Mouse (Mus musculus) MEL (cell line): ENCODE measurements around the gene Dnah3. TPM values are rescaled to one million over a fixed set of nuclear protein-coding genes. Genes with fewer than 3 reads are reported as not detected.

Experiments
- DNase-seq: peaks from one replicate; pipeline ENCODE4 v3.0.0; 2011; ENCODE audit warnings: low read depth, low spot score
- H3K27ac ChIP-seq: 2 replicates; pipeline ENCODE4 v1.5.1; 2012; ENCODE audit warnings: low read depth, mild to moderate bottlenecking, control low read depth, low read length, moderate library complexity; ENCODE audit not compliant: control insufficient read depth
- H3K27me3 ChIP-seq, 2 experiments: fragments of 150-350 bp in 1 of 2; sonication (generic) in 1 of 2; 2 replicates each; pipeline ENCODE4 v1.6.1; 2012; ENCODE audit warnings: low read length in 2 of 2, mild to moderate bottlenecking in 2 of 2, improper control_type of control experiment in 1 of 2, moderate library complexity in 1 of 2; ENCODE audit not compliant: insufficient read depth in 2 of 2, control insufficient read depth in 1 of 2
- H3K36me3 ChIP-seq, 2 experiments: 2 replicates each; pipeline ENCODE4 v1.6.1; 2012 to 2014; ENCODE audit warnings: low read length in 2 of 2, improper control_type of control experiment in 1 of 2, inconsistent platforms in 1 of 2, mild to moderate bottlenecking in 1 of 2; ENCODE audit not compliant: insufficient read depth in 2 of 2, control insufficient read depth in 1 of 2
- H3K4me1 ChIP-seq, 2 experiments: fragments of 150-350 bp in 1 of 2; sonication (generic) in 1 of 2; 2 replicates each; pipeline ENCODE4 v1.6.1; 2012; ENCODE audit warnings: low read length in 2 of 2, improper control_type of control experiment in 1 of 2, mild to moderate bottlenecking in 1 of 2; ENCODE audit not compliant: insufficient read depth in 2 of 2, control insufficient read depth in 1 of 2
- H3K4me3 ChIP-seq, 2 experiments: fragments of 150-350 bp in 1 of 2; sonication (generic) in 1 of 2; 2 replicates each; pipeline ENCODE4 v1.5.1; 2012; ENCODE audit warnings: low read depth in 2 of 2, low read length in 2 of 2, mild to moderate bottlenecking in 2 of 2, moderate library complexity in 2 of 2, control low read depth in 1 of 2, improper control_type of control experiment in 1 of 2; ENCODE audit not compliant: control insufficient read depth in 1 of 2, insufficient read depth in 1 of 2
- H3K79me2 ChIP-seq: 2 replicates; pipeline ENCODE4 v1.6.1; 2012; ENCODE audit warnings: mild to moderate bottlenecking, low read length, moderate library complexity; ENCODE audit not compliant: control insufficient read depth, poor library complexity, insufficient read depth
- H3K9ac ChIP-seq: 2 replicates; pipeline ENCODE4 v1.6.1; 2012; ENCODE audit warnings: low read depth, mild to moderate bottlenecking, control low read depth, low read length, moderate library complexity; ENCODE audit not compliant: control insufficient read depth, poor library complexity, severe bottlenecking
- H3K9me3 ChIP-seq: fragments of 150-350 bp; sonication (generic); replicated peaks from 2 replicates; pipeline ENCODE4 v1.6.1; 2012; ENCODE audit warnings: mild to moderate bottlenecking, low read length, improper control_type of control experiment, moderate library complexity; ENCODE audit not compliant: insufficient read depth
- E2F4 ChIP-seq: IDR thresholded peaks from 2 replicates; pipeline ENCODE4 v1.6.1; 2011; ENCODE audit warnings: low read depth, low read length, improper control_type of control experiment, borderline replicate concordance
- GATA1 ChIP-seq: IDR thresholded peaks from 2 replicates; pipeline ENCODE4 v1.6.1; 2011; ENCODE audit warnings: low read depth, low read length, improper control_type of control experiment
- HCFC1 ChIP-seq: IDR thresholded peaks from 2 replicates; pipeline ENCODE4 v1.6.1; 2012; ENCODE audit warnings: low read depth, mild to moderate bottlenecking, inconsistent platforms, low read length, improper control_type of control experiment, moderate library complexity
- JUND ChIP-seq: IDR thresholded peaks from 2 replicates; pipeline ENCODE4 v1.6.1; 2011; ENCODE audit warnings: low read depth, mild to moderate bottlenecking, improper control_type of control experiment, low read length
- MAFK ChIP-seq: IDR thresholded peaks from 2 replicates; pipeline ENCODE4 v1.6.1; 2011; ENCODE audit warnings: low read depth, mild to moderate bottlenecking, low read length, improper control_type of control experiment, borderline replicate concordance
- MAX ChIP-seq: IDR thresholded peaks from 2 replicates; pipeline ENCODE4 v1.6.1; 2011; ENCODE audit warnings: low read length, improper control_type of control experiment
- MEF2A ChIP-seq: IDR thresholded peaks from 2 replicates; pipeline ENCODE4 v1.6.1; 2014; ENCODE audit warnings: low read depth, mild to moderate bottlenecking, inconsistent platforms, low read length, improper control_type of control experiment; ENCODE audit not compliant: poor library complexity, insufficient replicate concordance, severe bottlenecking; ENCODE audit errors: extremely low read depth
- MYB ChIP-seq: IDR thresholded peaks from 2 replicates; pipeline ENCODE4 v1.6.1; 2011; ENCODE audit warnings: mild to moderate bottlenecking, low read depth, low read length, improper control_type of control experiment
- NRF1 ChIP-seq: IDR thresholded peaks from 2 replicates; pipeline ENCODE4 v1.6.1; 2014; ENCODE audit warnings: low read depth, mild to moderate bottlenecking, inconsistent platforms, low read length, improper control_type of control experiment, moderate library complexity; ENCODE audit not compliant: poor library complexity, insufficient read depth, severe bottlenecking
- POLR2A ChIP-seq, 2 experiments: IDR thresholded peaks; 2 replicates each; pipeline ENCODE4 v1.6.1; 2011 to 2012; ENCODE audit warnings: low read length in 2 of 2, mild to moderate bottlenecking in 2 of 2, control low read depth in 1 of 2, improper control_type of control experiment in 1 of 2, low read depth in 1 of 2, moderate library complexity in 1 of 2; ENCODE audit not compliant: control insufficient read depth in 1 of 2, insufficient read depth in 1 of 2, poor library complexity in 1 of 2
- POLR2AphosphoS2 ChIP-seq: IDR thresholded peaks from 2 replicates; pipeline ENCODE4 v1.6.1; 2011; ENCODE audit warnings: low read length, improper control_type of control experiment
- RAD21 ChIP-seq: IDR thresholded peaks from 2 replicates; pipeline ENCODE4 v1.6.1; 2011; ENCODE audit warnings: mild to moderate bottlenecking, low read depth, low read length, improper control_type of control experiment
- RCOR1 ChIP-seq: IDR thresholded peaks from 2 replicates; pipeline ENCODE4 v1.6.1; 2012; ENCODE audit warnings: low read depth, mild to moderate bottlenecking, inconsistent platforms, low read length, improper control_type of control experiment
- TAL1 ChIP-seq: IDR thresholded peaks from 2 replicates; pipeline ENCODE4 v1.6.1; 2012; ENCODE audit warnings: mild to moderate bottlenecking, inconsistent platforms, low read length, moderate library complexity, mixed read lengths
- TBP ChIP-seq: IDR thresholded peaks from 2 replicates; pipeline ENCODE4 v1.8.0; 2011; ENCODE audit warnings: low read depth, low read length, improper control_type of control experiment
- UBTF ChIP-seq: IDR thresholded peaks from 2 replicates; pipeline ENCODE4 v1.6.1; 2012; ENCODE audit warnings: low read depth, mild to moderate bottlenecking, inconsistent platforms, low read length, improper control_type of control experiment, moderate library complexity, borderline replicate concordance; ENCODE audit not compliant: insufficient read depth
- USF1 ChIP-seq: IDR thresholded peaks from 2 replicates; pipeline ENCODE4 v1.6.1; 2014; ENCODE audit warnings: low read depth, mild to moderate bottlenecking, inconsistent platforms, low read length, improper control_type of control experiment, moderate library complexity
- ZC3H11A ChIP-seq: IDR thresholded peaks from 2 replicates; pipeline ENCODE4 v1.6.1; 2012; ENCODE audit warnings: low read depth, mild to moderate bottlenecking, inconsistent platforms, low read length, improper control_type of control experiment
- ZNF384 ChIP-seq: IDR thresholded peaks from 2 replicates; pipeline ENCODE4 v1.6.1; 2012; ENCODE audit warnings: low read depth, mild to moderate bottlenecking, inconsistent platforms, low read length, improper control_type of control experiment
- polyA plus RNA-seq, 2 experiments: library from polyadenylated mRNA; stranded (reverse) in 1 of 2; unstranded in 1 of 2; fragments of >175 nt in 1 of 2; fragments of >200 nt in 1 of 2; gene quantifications; 2 replicates each; pipeline versions ENCODE4 v1.2.1 to v1.2.4; 2012; ENCODE audit warnings: low replicate concordance in 2 of 2, low read depth in 1 of 2; ENCODE audit not compliant: insufficient read length in 2 of 2, insufficient read depth in 1 of 2, missing spikeins in 1 of 2
- total RNA-seq: library from RNA; depleted of rRNA; stranded (reverse); fragments of 300-350 nt; gene quantifications from 2 replicates; pipeline ENCODE4 v1.2.3, GENCODE M21; 2012

The Dnah3 gene
- total and polyA plus RNA-seq, 3 experiments = not detected

- no peak for DNase-seq
- H3K36me3 ChIP-seq = no peaks in the 10 kb centered on the region
- TF ChIP-seq MAFK = no peak
- no peak for TF ChIP-seq JUND
- no peak for TF ChIP-seq E2F4
- TF ChIP-seq ZC3H11A = no peak
- no peak for TF ChIP-seq MEF2A
- TF ChIP-seq TAL1 = no peak
- TF ChIP-seq UBTF = no peak
- no peak for TF ChIP-seq TBP
Observed at GRCm38 (mm10) chr7:119959491-119959890, 135.6 kb downstream of the Dnah3 start.

DNA sequence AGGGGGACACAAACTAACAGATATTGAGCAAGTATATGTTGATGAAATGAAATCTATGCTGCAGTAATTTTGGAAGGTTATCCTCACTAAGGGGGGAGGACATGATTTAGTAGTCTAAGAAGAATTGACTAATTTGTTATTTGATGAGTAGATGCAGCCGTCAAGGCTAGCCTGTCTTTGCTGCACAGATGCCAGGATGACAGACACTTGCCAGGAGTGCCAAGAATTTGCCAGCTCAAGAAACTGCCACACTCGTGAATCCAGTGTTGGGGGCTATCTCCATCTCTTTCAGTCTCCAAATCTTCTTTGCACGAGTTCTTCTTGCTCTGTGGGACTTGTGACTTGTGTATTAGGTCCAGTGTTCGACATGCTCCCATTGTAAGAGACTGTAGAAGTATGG is 136.0 kb downstream of the Dnah3 start:
- DNase-seq = no peak
- TF ChIP-seq MEF2A (no peak), RCOR1 (no peak), USF1 (no peak), TAL1 (no peak), POLR2A (IDR thresholded peaks at IDR 0.05; ENCODE audit: control insufficient read depth in 1 of 2, insufficient read depth in 1 of 2, low read depth in 1 of 2, low read length in 2 of 2, poor library complexity in 1 of 2) (no peak), NRF1 (no peak), POLR2AphosphoS2 (no peak), UBTF (no peak)
- no peak overlapping the region for H3K4me3 ChIP-seq
- H3K36me3 ChIP-seq = no peaks in the 10 kb centered on the region
- no peaks in the 10 kb centered on the region for H3K79me2 ChIP-seq
- no peaks in the 10 kb centered on the region for H3K27me3 ChIP-seq
- no peaks in the 10 kb centered on the region for H3K9me3 ChIP-seq
- no peaks in the 10 kb centered on the region for H3K4me1 ChIP-seq
- no peak overlapping the region for H3K9ac ChIP-seq
- H3K27ac ChIP-seq = no peak overlapping the region

More at GRCm38 (mm10) chr7:119959491-119959890, 135.6 kb downstream of the Dnah3 start:
- H3K4me1 ChIP-seq = no peaks in the 10 kb centered on the region
- no peak overlapping the region for H3K9ac ChIP-seq
- no peak overlapping the region for H3K4me3 ChIP-seq
- H3K9me3 ChIP-seq = no peaks in the 10 kb centered on the region
- no peaks in the 10 kb centered on the region for H3K27me3 ChIP-seq
- no peaks in the 10 kb centered on the region for H3K79me2 ChIP-seq
- H3K27ac ChIP-seq = no peak overlapping the region

DNA sequence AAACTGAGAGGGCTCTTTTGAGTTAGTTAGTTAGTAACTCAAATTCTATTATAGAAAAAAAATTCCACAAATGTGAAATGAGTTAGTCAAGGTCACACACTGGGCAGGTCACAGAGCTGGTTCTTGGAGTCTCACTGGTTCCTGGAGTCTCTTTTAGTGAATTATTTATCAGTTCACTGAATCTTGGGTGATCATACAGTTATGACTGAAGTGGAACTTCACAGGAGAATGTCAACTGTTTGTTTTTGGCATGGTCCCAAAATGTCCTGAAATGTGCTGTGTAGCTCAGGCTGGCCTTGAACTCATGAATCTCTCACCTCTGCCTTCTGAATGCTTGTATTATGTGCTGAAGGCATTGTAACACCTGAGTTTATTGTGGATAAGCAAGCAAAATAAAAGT is 137.7 kb downstream of the Dnah3 start:
- H3K4me1 ChIP-seq = no peaks in the 10 kb centered on the region

More for the DNA sequence above, 137.7 kb downstream of the Dnah3 start:
- no peak overlapping the region for H3K9ac ChIP-seq
- no peaks in the 10 kb centered on the region for H3K79me2 ChIP-seq
- no peaks in the 10 kb centered on the region for H3K9me3 ChIP-seq
- H3K36me3 ChIP-seq = no peaks in the 10 kb centered on the region
- no peak overlapping the region for H3K4me3 ChIP-seq
- no peak for DNase-seq
- no peak for TF ChIP-seq MAX
- TF ChIP-seq HCFC1 = no peak
- TF ChIP-seq POLR2A (IDR thresholded peaks at IDR 0.05; ENCODE audit: control insufficient read depth in 1 of 2, insufficient read depth in 1 of 2, low read depth in 1 of 2, low read length in 2 of 2, poor library complexity in 1 of 2) = no peak
- no peak for TF ChIP-seq POLR2AphosphoS2
- TF ChIP-seq GATA1 = no peak
- no peak for TF ChIP-seq RAD21
- TF ChIP-seq ZNF384 = no peak
- no peak for TF ChIP-seq MYB
- no peak overlapping the region for H3K27ac ChIP-seq
- no peaks in the 10 kb centered on the region for H3K27me3 ChIP-seq
